Mouse (Mus musculus) testis, adult 2 months (tissue): Measurements from ENCODE around the gene Fabp3.

Experiments used
- CTCF ChIP-seq: fragments of 200-500 bp; IDR thresholded peaks from 2 replicates; pipeline ENCODE4 v1.5.1; 2012; ENCODE audit warnings: low read depth, mild to moderate bottlenecking, inconsistent platforms, low read length, moderate library complexity; ENCODE audit not compliant: control insufficient read depth, insufficient read depth, insufficient replicate concordance
- POLR2A ChIP-seq: fragments of 200-500 bp; IDR thresholded peaks from 2 replicates; pipeline ENCODE4 v1.6.1; 2012; ENCODE audit warnings: low read depth, mild to moderate bottlenecking, inconsistent platforms, low read length, moderate library complexity; ENCODE audit not compliant: control insufficient read depth

GRCm38 (mm10) chr4:130270611-130271347 is 37.6 kb upstream of the Fabp3 start:
- TF ChIP-seq POLR2A, result no peak
- TF ChIP-seq CTCF, result no peak
